Mouse (Mus musculus): Measurements from ENCODE around the gene Tgfb3. TPM values are rescaled to one million over a fixed set of nuclear protein-coding genes. Genes with fewer than 3 reads are reported as not detected.

Tgfb3 gene
- total and polyA plus RNA-seq, 2 experiments: 0.46 to 0.84 TPM

DNA sequence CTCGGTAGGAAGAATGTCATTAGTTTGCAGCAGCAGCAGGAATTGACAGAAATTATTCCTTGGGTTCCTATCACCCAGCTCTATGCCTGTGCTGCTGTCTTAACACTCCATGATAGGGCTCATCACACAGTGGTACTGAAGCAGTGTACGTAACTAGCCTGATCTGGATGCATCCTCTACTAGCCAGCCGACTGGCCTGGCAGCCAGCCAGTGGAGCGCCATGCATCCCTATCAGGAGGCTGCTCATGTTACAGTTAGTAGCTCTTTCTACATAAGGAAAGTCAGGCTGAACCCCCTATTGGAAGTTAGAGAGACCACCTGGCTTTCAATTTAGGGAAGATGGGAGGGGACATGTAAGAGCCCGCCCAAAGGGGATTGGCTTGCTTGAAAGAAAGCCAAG lies 51.8 kb downstream of the Tgfb3 start:
- Histone ChIP-seq H3K79me2 (ENCODE audit: control insufficient read depth, insufficient read depth, low read length) (no peaks in the 10 kb centered on the region), H3K4me1 (ENCODE audit: control insufficient read depth, insufficient read depth, low read length) (no peaks in the 10 kb centered on the region), H3K27ac (replicated peaks; ENCODE audit: insufficient read depth, low read depth, low read length) (no peak overlapping the region), H3K4me3 (ENCODE audit: insufficient read depth, low read depth, low read length) (no peak overlapping the region), H3K36me3 (ENCODE audit: control insufficient read depth, insufficient read depth, low read length) (no peaks in the 10 kb centered on the region), H3K9ac (ENCODE audit: low read depth, low read length) (no peak overlapping the region), H3K27me3 (ENCODE audit: control insufficient read depth, insufficient read depth, low read length) (no peaks in the 10 kb centered on the region)
- WGBS: 89% methylated on average over 5 of the region's 5 CpGs
- TF ChIP-seq POLR2A (IDR thresholded peaks at IDR 0.05; ENCODE audit: extremely low read depth, insufficient read depth, low read length): no peak
- no peak for TF ChIP-seq CTCF (IDR thresholded peaks at IDR 0.05; ENCODE audit: low read depth, low read length)
- no peak for DNase-seq (ENCODE audit: extremely low read depth, low read depth, low spot score)

DNA sequence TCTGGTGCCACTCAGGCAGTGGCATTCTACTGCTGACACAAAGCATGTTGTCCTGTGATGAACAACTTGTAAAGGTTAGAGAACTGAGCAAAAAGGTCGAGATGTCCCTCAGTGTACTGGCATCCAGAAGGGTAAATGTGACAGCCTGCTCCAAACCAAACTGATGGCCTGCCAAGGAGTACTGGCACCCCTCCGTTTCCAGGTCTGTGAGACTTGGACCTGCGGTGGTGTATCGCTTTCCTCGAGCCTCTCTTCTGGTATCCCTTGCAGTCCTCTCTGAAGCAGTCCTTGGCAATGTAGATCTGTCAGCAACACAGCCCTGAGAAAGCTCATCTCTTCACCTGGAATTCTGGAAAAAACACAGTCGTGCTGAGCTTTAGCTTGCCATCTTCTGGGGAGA lies 53.4 kb downstream of the Tgfb3 start:
- H3K79me2 ChIP-seq (ENCODE audit: control insufficient read depth, insufficient read depth, low read length): no peaks in the 10 kb centered on the region
- WGBS: 86% methylated on average over 6 of the region's 6 CpGs
- TF ChIP-seq POLR2A (IDR thresholded peaks at IDR 0.05; ENCODE audit: extremely low read depth, insufficient read depth, low read length) (no peak), CTCF (IDR thresholded peaks at IDR 0.05; ENCODE audit: low read depth, low read length) (no peak)

DNA sequence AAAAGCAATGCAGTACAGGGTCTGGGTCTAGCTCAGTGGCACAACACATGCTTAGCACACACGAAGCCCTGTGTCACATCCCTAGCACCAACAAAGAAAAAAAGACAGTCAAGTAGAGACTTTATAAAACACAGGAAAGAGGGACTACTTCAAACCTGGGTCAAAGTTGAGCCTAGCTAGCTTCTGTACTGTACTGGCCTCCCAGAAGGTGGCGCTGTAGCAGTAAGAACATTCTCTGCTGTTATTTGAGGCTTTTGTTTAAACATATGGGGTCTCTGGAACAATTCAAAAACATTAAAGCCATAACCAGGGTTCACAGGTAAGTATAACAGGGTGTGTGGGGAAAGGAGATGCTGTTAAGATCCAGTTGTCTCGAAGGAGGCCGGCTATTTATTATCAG lies 54.4 kb downstream of the Tgfb3 start:
- Histone ChIP-seq H3K4me3 (ENCODE audit: insufficient read depth, low read depth, low read length) (no peak overlapping the region), H3K4me1 (ENCODE audit: control insufficient read depth, insufficient read depth, low read length) (no peaks in the 10 kb centered on the region), H3K9ac (ENCODE audit: low read depth, low read length) (no peak overlapping the region), H3K79me2 (ENCODE audit: control insufficient read depth, insufficient read depth, low read length) (no peaks in the 10 kb centered on the region), H3K36me3 (ENCODE audit: control insufficient read depth, insufficient read depth, low read length) (no peaks in the 10 kb centered on the region), H3K27ac (replicated peaks; ENCODE audit: insufficient read depth, low read depth, low read length) (no peak overlapping the region), H3K27me3 (ENCODE audit: control insufficient read depth, insufficient read depth, low read length) (no peaks in the 10 kb centered on the region)
- TF ChIP-seq POLR2A (IDR thresholded peaks at IDR 0.05; ENCODE audit: extremely low read depth, insufficient read depth, low read length) (no peak), CTCF (IDR thresholded peaks at IDR 0.05; ENCODE audit: low read depth, low read length) (peak; percentile 44; the same call in 1 of the 2 replicates)
- peak; percentile 9 for DNase-seq (ENCODE audit: extremely low read depth, low read depth, low spot score)
- WGBS: 73% methylated on average over 4 of the region's 4 CpGs

More for the DNA sequence above, 53.4 kb downstream of the Tgfb3 start:
- Histone ChIP-seq H3K4me3 (ENCODE audit: insufficient read depth, low read depth, low read length) (no peak overlapping the region), H3K27ac (replicated peaks; ENCODE audit: insufficient read depth, low read depth, low read length) (no peak overlapping the region), H3K27me3 (ENCODE audit: control insufficient read depth, insufficient read depth, low read length) (no peaks in the 10 kb centered on the region), H3K4me1 (ENCODE audit: control insufficient read depth, insufficient read depth, low read length) (no peaks in the 10 kb centered on the region), H3K9ac (ENCODE audit: low read depth, low read length) (no peak overlapping the region), H3K36me3 (ENCODE audit: control insufficient read depth, insufficient read depth, low read length) (no peaks in the 10 kb centered on the region)
- no peak for DNase-seq (ENCODE audit: extremely low read depth, low read depth, low spot score)

DNA sequence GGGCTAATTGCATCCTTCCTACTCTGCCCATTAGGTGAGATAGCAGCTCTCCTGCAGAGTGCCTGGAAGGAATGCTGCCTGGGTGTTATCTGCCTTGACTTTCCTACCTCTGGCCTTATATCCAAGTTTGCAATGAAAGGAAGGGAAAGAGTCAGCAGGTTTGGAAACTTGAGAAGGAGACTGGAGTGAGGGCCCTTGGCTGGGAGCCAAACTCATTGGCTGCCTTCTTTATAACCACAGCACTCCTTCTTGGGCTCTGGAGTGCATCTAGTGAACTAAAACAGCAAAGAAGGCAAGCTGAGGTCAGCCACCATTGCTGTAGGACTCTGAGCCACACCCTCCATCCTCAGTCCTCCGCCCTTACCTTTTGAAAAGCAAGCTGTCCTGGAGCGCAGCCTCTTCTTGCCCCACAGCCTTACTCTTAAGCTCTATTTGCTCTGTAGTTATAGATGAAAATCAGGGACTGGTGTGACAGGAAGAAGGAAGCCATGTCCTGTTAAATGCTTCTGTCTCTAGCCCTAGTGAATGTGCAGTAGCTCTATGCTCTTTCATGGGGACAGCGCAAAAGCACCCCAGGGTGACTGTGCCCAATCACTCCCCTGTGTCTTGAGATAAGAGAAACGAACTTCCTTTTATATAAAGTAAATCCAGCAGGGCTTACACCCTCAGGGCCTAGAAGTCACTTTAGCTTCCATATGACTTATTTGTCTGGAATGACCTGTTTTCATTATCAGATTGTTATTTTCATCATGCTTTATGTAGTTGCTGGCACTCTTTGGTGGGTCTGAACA lies 55.6 kb downstream of the Tgfb3 start:
- Histone ChIP-seq H3K27me3 (ENCODE audit: control insufficient read depth, insufficient read depth, low read length) (no peaks in the 10 kb centered on the region), H3K27ac (replicated peaks; ENCODE audit: insufficient read depth, low read depth, low read length) (no peak overlapping the region), H3K4me1 (ENCODE audit: control insufficient read depth, insufficient read depth, low read length) (no peaks in the 10 kb centered on the region), H3K9ac (ENCODE audit: low read depth, low read length) (no peak overlapping the region), H3K36me3 (ENCODE audit: control insufficient read depth, insufficient read depth, low read length) (no peaks in the 10 kb centered on the region), H3K4me3 (ENCODE audit: insufficient read depth, low read depth, low read length) (no peak overlapping the region), H3K79me2 (ENCODE audit: control insufficient read depth, insufficient read depth, low read length) (no peaks in the 10 kb centered on the region)
- 92% methylated on average over 4 of the region's 4 CpGs for WGBS
- TF ChIP-seq CTCF (IDR thresholded peaks at IDR 0.05; ENCODE audit: low read depth, low read length) (no peak), POLR2A (IDR thresholded peaks at IDR 0.05; ENCODE audit: extremely low read depth, insufficient read depth, low read length) (no peak)
- DNase-seq (ENCODE audit: extremely low read depth, low read depth, low spot score): no peak

DNA sequence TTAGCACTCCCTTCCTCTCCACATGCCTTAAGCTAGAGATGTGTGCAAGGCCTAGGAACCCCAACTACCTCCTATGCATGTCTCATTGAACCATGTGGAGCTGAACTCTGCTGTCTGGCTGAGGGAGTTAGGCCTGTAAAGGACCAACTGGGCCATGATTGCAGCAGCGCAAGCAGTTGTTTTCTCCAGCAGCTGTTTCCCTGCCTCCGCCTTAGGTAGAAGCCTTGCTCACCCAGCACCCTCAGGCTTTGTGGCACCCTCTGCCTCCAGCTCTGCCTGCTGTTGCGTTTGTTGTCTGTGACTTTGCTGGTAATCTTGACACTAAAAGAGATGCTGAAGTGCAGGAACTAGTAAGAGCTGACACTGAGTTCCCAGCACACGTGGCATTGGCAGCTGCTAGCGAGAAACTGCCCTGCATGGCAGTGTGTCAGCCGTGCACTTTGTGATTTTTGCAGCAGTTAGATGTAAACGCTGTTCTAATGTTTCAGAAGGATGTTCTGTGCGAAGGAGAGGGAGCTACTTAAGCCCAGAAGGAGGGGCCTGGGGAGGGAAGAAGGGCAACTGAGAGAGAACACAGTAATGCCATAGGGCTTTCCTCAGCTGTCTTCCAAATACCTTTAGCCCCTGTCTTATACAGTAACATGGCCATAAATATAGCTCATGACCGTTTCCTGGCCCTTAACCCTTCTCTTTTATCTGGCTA lies 56.4 kb downstream of the Tgfb3 start:
- Histone ChIP-seq H3K4me3 (ENCODE audit: insufficient read depth, low read depth, low read length) (no peak overlapping the region), H3K27me3 (ENCODE audit: control insufficient read depth, insufficient read depth, low read length) (no peaks in the 10 kb centered on the region), H3K36me3 (ENCODE audit: control insufficient read depth, insufficient read depth, low read length) (no peaks in the 10 kb centered on the region), H3K27ac (replicated peaks; ENCODE audit: insufficient read depth, low read depth, low read length) (no peak overlapping the region), H3K4me1 (ENCODE audit: control insufficient read depth, insufficient read depth, low read length) (no peaks in the 10 kb centered on the region), H3K79me2 (ENCODE audit: control insufficient read depth, insufficient read depth, low read length) (no peaks in the 10 kb centered on the region), H3K9ac (ENCODE audit: low read depth, low read length) (no peak overlapping the region)
- no peak for DNase-seq (ENCODE audit: extremely low read depth, low read depth, low spot score)
- TF ChIP-seq POLR2A (IDR thresholded peaks at IDR 0.05; ENCODE audit: extremely low read depth, insufficient read depth, low read length): no peak
- TF ChIP-seq CTCF (IDR thresholded peaks at IDR 0.05; ENCODE audit: low read depth, low read length): no peak
- 90% methylated on average over 9 of the region's 9 CpGs for WGBS

DNA sequence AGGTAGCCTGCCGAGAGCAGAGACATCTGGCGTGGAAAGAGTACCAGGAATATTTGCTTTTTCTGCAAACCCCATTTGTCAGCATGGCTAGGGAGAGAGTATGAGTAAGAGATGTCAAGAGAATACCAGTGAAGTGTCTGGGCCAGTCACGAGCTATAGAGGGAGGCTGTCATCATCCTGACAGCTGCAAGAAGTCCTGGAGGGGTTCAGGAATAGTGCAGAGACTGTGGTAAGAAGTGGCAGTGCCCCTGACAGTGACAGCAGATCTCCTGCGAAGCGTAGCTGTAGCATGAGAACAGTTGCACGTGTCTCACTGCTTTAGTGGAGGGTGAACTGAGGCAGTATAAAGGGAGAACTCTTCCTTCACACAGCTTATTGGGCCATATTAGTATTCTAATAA lies 57.3 kb downstream of the Tgfb3 start:
- Histone ChIP-seq H3K4me1 (ENCODE audit: control insufficient read depth, insufficient read depth, low read length) (no peaks in the 10 kb centered on the region), H3K27ac (replicated peaks; ENCODE audit: insufficient read depth, low read depth, low read length) (no peak overlapping the region), H3K79me2 (ENCODE audit: control insufficient read depth, insufficient read depth, low read length) (no peaks in the 10 kb centered on the region), H3K4me3 (ENCODE audit: insufficient read depth, low read depth, low read length) (no peak overlapping the region), H3K36me3 (ENCODE audit: control insufficient read depth, insufficient read depth, low read length) (no peaks in the 10 kb centered on the region), H3K27me3 (ENCODE audit: control insufficient read depth, insufficient read depth, low read length) (no peaks in the 10 kb centered on the region), H3K9ac (ENCODE audit: low read depth, low read length) (no peak overlapping the region)
- WGBS: 96% methylated on average over 6 of the region's 6 CpGs
- DNase-seq (ENCODE audit: extremely low read depth, low read depth, low spot score): no peak
- TF ChIP-seq POLR2A (IDR thresholded peaks at IDR 0.05; ENCODE audit: extremely low read depth, insufficient read depth, low read length): no peak
- no peak for TF ChIP-seq CTCF (IDR thresholded peaks at IDR 0.05; ENCODE audit: low read depth, low read length)
